Mouse (Mus musculus) CD4-positive, CD25-positive, alpha-beta regulatory T cell, adult 2 months (primary cell): ENCODE data around the gene Arnt2.

Experiments
- DNase-seq: peaks from one replicate; pipeline ENCODE4 v3.0.0-alpha.2; 2012; ENCODE audit warnings: low read depth, low spot score

Gene Arnt2

DNA sequence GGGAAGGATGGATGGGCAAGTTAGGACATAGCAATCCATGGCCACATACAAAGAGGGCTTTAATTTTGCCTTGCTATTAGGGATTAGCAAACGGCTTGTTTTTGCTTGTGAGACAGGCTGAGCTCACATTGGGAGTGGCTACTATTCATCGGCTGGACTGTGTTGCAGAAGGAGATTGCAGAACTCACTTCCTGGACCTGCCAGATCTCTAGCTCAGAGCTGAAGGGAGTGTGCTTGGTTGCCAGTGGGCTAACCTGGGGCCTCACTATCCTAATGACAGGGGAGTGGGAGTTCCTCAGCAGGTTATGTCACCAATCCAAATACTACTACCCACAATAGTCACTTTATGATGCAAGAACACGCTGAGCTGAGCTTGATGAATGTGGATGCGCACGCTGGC is 163.1 kb downstream of the Arnt2 start:
- no peak for DNase-seq

- no peak for DNase-seq
Measured at GRCm38 (mm10) chr7:84246093-84246492, 163.9 kb downstream of the Arnt2 start.

DNA sequence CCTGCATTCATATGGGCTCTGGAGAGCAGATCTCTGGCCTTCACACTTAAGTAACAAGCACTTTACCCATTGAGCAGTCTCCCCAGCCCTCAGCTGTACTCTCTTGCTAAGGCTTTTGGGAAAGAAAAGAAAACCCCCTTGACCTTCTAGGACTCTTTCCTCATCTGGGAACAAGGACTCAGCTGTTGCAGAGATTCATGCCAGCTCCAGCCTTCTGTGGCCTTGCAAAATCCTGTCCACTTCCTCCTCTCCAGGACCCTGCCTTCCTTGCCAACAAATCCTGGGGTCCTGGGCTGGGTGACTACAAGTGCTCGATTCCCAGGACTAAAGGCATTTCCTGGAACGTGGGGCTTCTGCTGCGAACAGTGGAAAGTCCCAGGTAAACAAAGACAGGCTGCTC is 169.6 kb downstream of the Arnt2 start:
- no peak for DNase-seq

- DNase-seq, result no peak
Measured at GRCm38 (mm10) chr7:84237655-84238054, 172.3 kb downstream of the Arnt2 start.

- DNase-seq, result no peak
Measured at GRCm38 (mm10) chr7:84231396-84231795, 178.6 kb downstream of the Arnt2 start.

DNA sequence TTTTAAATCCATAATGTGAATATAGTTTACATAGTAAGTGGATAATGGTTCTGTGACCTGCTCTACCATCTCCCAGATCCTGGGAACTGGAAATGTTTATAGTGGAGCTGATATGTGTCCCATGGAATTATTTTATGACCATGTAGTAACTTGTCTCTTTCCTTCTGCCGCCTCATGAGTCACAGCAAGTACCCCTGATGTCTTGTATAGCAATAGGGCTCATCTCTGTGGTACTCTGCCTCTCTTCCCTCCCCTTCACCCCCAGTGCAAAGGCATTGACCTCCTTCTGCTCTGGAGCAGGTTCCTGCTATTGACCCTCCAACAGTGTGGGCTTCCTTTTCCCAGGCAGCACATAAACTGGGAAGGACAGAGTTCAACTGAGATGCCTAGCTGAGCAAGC is 182.3 kb downstream of the Arnt2 start:
- no peak for DNase-seq

GRCm38 (mm10) chr7:84226909-84227308 is 183.1 kb downstream of the Arnt2 start:
- no peak for DNase-seq

DNA sequence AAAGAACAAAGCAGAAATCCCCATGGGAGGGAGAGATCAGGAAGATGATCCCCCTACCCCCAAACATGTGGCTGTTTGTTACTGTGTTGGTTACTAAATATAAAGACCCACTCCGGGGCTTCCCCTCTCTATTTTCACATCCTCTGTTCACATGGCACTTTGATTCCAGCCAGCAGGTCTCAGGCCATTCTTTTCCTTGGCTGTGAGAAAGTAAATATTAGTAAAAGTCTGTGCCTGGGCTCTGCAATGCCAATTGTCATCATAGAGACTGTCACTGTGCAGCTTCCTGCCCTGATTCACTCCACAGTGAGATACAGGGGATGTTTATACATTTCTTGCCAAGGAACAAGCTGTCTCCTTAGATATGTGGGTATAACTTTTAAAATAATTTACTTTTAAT is 197.9 kb downstream of the Arnt2 start:
- DNase-seq, result no peak

GRCm38 (mm10) chr7:84210585-84211291 is 199.2 kb downstream of the Arnt2 start:
- DNase-seq, result no peak

DNA sequence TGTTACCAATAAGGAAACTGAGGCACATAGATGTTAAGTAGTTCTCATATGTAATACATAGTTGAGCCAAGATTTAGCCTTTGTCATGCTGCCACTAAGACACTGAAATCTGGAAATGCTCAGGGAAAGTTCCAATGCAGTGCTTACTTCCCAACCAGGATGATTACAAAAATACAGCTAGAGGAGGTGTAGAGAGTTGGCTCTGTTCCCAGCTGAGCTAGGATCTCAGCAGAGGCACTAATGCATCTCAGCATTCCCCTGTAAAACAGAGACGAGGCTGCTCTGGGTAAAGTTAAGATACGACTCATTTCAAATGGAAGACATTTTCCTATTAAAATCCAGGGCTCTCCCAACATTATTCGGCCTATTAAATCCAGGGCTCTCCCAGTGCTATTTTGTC is 206.0 kb downstream of the Arnt2 start:
- no peak for DNase-seq

DNA sequence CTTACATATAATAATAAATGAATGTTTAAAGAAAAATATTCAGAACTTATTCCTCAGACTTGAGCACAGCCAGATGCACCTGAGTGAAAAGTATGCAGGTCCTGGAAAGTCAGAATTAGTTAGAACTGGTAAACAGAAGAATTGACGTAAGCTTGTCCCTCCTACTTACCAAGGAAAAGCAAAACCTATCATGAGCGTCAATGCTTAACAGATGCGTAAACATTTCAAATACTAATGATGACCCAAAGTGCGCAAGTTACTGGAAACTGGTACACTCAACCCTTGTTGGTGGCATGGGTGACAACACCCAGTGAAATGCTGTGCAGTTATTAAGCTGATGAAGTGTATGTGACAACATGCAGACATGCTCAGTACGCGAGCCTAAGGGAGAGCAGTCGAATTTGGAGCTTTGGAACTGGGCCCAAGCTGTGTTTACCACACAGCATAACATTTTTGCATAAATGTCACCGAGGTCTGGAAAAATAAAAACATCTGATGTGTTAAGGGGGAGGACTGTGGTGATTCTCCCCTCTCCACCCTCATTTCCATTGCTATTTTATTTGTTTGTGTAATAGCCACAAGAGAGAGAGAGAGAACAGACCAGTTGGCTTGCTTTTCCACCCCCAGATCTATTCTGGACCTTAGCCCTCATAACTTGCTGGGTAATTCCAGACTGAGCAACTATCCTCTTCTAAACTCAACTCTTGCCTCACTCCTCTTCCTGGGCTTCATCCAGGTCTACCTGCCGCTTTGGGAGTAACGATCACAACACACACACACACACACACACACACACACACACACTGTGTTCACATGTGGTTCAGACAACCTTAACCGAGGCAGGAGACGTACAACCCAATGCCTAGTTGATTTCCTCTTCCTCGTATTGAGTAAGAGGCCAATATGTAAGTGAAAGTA is 208.6 kb downstream of the Arnt2 start:
- DNase-seq, result no peak

GRCm38 (mm10) chr7:84197208-84197860 is 212.6 kb downstream of the Arnt2 start:
- DNase-seq, result no peak
